Mouse (Mus musculus) embryonic facial prominence, embryonic 11.5 days (tissue): ENCODE results near the gene Bcap31. TPM values are rescaled to one million over a fixed set of nuclear protein-coding genes. Genes with fewer than 3 reads are reported as not detected.

Experiments
- ATAC-seq: fragments of 200-750 bp; cut with Nextera tagmentation; replicated peaks from 2 replicates; pipeline ENCODE4 v1.8.0; 2017; ENCODE audit warnings: low read depth; ENCODE audit not compliant: insufficient number of reproducible peaks, low FRiP score, low TSS enrichment
- DNase-seq: peaks from one replicate; pipeline ENCODE4 v3.0.0-alpha.2; 2015; ENCODE audit warnings: low spot score
- H3K27ac ChIP-seq: fragments of 300-500 bp; sonication (generic); replicated peaks from 2 replicates; pipeline ENCODE4 v1.5.1; 2014; ENCODE audit warnings: mild to moderate bottlenecking, low read depth, low read length, control low read depth
- H3K27me3 ChIP-seq: fragments of 300-500 bp; sonication (generic); 2 replicates; pipeline ENCODE4 v1.6.1; 2014; ENCODE audit warnings: mild to moderate bottlenecking, low read length, moderate library complexity, mixed read lengths; ENCODE audit not compliant: control insufficient read depth, insufficient read depth
- H3K36me3 ChIP-seq: fragments of 300-500 bp; sonication (generic); replicated peaks from 2 replicates; pipeline ENCODE4 v1.6.1; 2014; ENCODE audit warnings: low read depth, mild to moderate bottlenecking, low read length, moderate library complexity, mixed read lengths; ENCODE audit not compliant: control insufficient read depth, insufficient read depth
- H3K4me1 ChIP-seq: fragments of 300-500 bp; sonication (generic); 2 replicates; pipeline ENCODE4 v1.6.1; 2014; ENCODE audit warnings: low read length, mixed read lengths; ENCODE audit not compliant: control insufficient read depth, insufficient read depth
- H3K4me2 ChIP-seq: fragments of 300-500 bp; sonication (generic); 2 replicates; pipeline ENCODE4 v1.6.1; 2014; ENCODE audit warnings: low read depth, mild to moderate bottlenecking, control low read depth, low read length, moderate library complexity
- H3K4me3 ChIP-seq: fragments of 300-500 bp; sonication (generic); 2 replicates; pipeline ENCODE4 v1.5.1; 2014; ENCODE audit warnings: low read depth, low read length, control low read depth
- H3K9ac ChIP-seq: fragments of 300-500 bp; sonication (generic); replicated peaks from 2 replicates; pipeline ENCODE4 v1.6.1; 2014; ENCODE audit warnings: mild to moderate bottlenecking, control low read depth, low read length
- H3K9me3 ChIP-seq: fragments of 300-500 bp; sonication (generic); replicated peaks from 2 replicates; pipeline ENCODE4 v1.6.1; 2016; ENCODE audit warnings: mild to moderate bottlenecking, low read length, inconsistent platforms, mixed read lengths; ENCODE audit not compliant: control insufficient read depth
- WGBS: fragments of 180-500 bp; shearing (Covaris S2); extraction: QIAGEN DNeasy Blood & Tissue Kit; methylation state at CpG from one replicate; pipeline ENCODE4 v1.1.7; 2014; 5-methylcytosine and 5-hydroxymethylcytosine counted together
- polyA plus RNA-seq: library from polyadenylated mRNA; unstranded; fragments of >200 nt; fragmentation: Nextera tagmentation; extraction: Ambion mirVana; gene quantifications from 2 replicates; pipeline ENCODE4 v1.2.1, GENCODE M21; 2014

Gene Bcap31
- polyA plus RNA-seq, 1 experiment from 2014 or later, result 159 TPM

DNA sequence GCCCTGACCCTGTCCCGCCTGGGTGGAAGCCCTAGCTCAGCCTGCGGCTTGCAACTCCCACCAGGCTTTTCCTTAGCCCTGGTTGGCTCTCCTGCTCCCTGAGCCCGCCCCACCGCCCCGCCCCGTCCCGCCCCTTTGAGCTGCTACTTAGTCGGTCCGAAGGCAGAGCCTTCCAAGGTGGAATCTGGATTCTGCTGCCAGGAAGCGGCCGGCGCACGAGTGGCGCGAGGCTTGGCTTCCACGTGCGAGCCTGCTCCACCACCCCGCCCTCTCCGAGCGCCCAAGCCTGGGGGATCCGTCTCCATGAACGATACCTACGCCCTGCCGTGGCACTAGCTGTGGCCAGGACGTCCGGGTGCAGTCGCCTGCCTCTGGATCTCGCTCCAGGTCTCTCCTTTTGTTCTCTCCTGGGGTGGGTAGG lies 76.7 kb downstream of the Bcap31 start, which contains the start of gene Dusp9:
Gene Dusp9 (plus strand): TSS at position 165 of the 421 bp plus-strand sequence.
- 14% methylated on average over 25 of the region's 28 CpGs for WGBS
- ATAC-seq, result peak; percentile 83

DNA sequence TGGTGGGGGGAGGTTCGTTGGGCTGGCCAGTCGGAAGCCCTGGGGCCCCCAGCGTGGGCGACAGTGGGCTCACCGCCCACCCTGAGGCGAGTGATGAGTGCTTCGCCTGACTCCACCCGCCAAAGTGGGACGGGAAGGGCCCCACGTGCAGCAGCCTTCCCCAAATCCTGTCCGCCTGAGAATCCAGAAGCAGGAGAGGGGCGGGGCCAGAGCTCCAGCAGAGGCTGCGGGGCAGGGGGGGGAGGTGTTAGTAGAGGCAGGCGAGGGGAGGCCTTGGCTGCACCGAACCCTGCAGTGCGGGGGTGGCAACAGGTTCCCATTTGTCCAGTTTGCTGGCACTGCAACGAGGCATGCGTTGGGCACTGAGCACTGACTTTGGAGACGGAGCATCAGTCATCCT lies 78.6 kb downstream of the Bcap31 start:
- Histone ChIP-seq H3K4me2 (peak overlapping the region; percentile 59), H3K36me3 (no peaks in the 10 kb centered on the region), H3K4me3 (peak overlapping the region; percentile 18), H3K9me3 (no peaks in the 10 kb centered on the region), H3K27ac (no peak overlapping the region), H3K4me1 (no peaks in the 10 kb centered on the region), H3K9ac (no peak overlapping the region), H3K27me3 (peaks cover 14% of the 10 kb centered on the region)
- no peak for ATAC-seq
- peak; percentile 20 for DNase-seq
- WGBS, result 19% methylated on average over 19 of the region's 19 CpGs

More for the DNA sequence above, 76.7 kb downstream of the Bcap31 start, which contains the start of gene Dusp9:
- Histone ChIP-seq H3K27me3 (peaks cover 14% of the 10 kb centered on the region), H3K4me1 (no peaks in the 10 kb centered on the region), H3K4me2 (peak within 1 kb of the TSS; percentile 66), H3K27ac (no peak within 1 kb of the TSS), H3K36me3 (no peaks in the 10 kb centered on the region), H3K9me3 (no peaks in the 10 kb centered on the region), H3K9ac (peak within 1 kb of the TSS; percentile 45), H3K4me3 (peak within 1 kb of the TSS; percentile 34)
- peak; percentile 74 for DNase-seq

Other genes with a start within 250 kb of the Bcap31 start
- gene Bgn, start 232.6 kb downstream of the Bcap31 start, polyA plus RNA-seq, result 32.0 and 36.4 TPM in 2 replicates
- gene Atp2b3, start 213.1 kb downstream of the Bcap31 start, polyA plus RNA-seq, result 0.38 and 0.48 TPM in 2 replicates
- 11.3 and 11.9 TPM in 2 replicates for gene Dusp9, start 76.8 kb downstream of the Bcap31 start, polyA plus RNA-seq
- gene Pnck, start 56.1 kb downstream of the Bcap31 start, polyA plus RNA-seq, result 9.5 and 11.7 TPM in 2 replicates
- 6.1 TPM in 2 replicates for gene Slc6a8, start 43.0 kb downstream of the Bcap31 start, polyA plus RNA-seq
- gene Abcd1, start 422 bp upstream of the Bcap31 start, polyA plus RNA-seq, result 8.0 and 8.3 TPM in 2 replicates
- 0.08 TPM in 2 replicates for gene Plxnb3, start 40.9 kb upstream of the Bcap31 start, polyA plus RNA-seq
- 0.90 and 1.4 TPM in 2 replicates for gene Srpk3, start 58.2 kb upstream of the Bcap31 start, polyA plus RNA-seq
- gene Idh3g, start 70.7 kb upstream of the Bcap31 start, polyA plus RNA-seq, result 182 and 195 TPM in 2 replicates
- gene Ssr4, start 70.9 kb upstream of the Bcap31 start, polyA plus RNA-seq, result 112 and 116 TPM in 2 replicates
- 0.88 and 1.1 TPM in 2 replicates for gene Pdzd4, start 108.8 kb upstream of the Bcap31 start, polyA plus RNA-seq
- 0.25 TPM in 1 of 2 replicates, not detected in the other for gene Avpr2, start 175.9 kb upstream of the Bcap31 start, polyA plus RNA-seq
- 6.6 and 10.8 TPM in 2 replicates for gene L1cam, start 179.9 kb upstream of the Bcap31 start, polyA plus RNA-seq
- 1.5 and 2.0 TPM in 2 replicates for gene Arhgap4, start 205.7 kb upstream of the Bcap31 start, polyA plus RNA-seq
- 154 and 159 TPM in 2 replicates for gene Naa10, start 205.8 kb upstream of the Bcap31 start, polyA plus RNA-seq
- gene Renbp, start 214.7 kb upstream of the Bcap31 start, polyA plus RNA-seq, result 20.3 and 24.3 TPM in 2 replicates